Mouse (Mus musculus) small intestine, adult 2 months (tissue): Measurements from ENCODE around the gene Dock2.

Source experiments
- CTCF ChIP-seq: fragments of 200-500 bp; IDR thresholded peaks from 2 replicates; pipeline ENCODE4 v1.5.1; 2012; ENCODE audit warnings: low read depth, mild to moderate bottlenecking, control low read depth, inconsistent platforms, low read length, moderate library complexity, mixed read lengths; ENCODE audit not compliant: insufficient replicate concordance, insufficient read length; ENCODE audit errors: extremely low read depth
- POLR2A ChIP-seq: fragments of 200-500 bp; IDR thresholded peaks from 2 replicates; pipeline ENCODE4 v1.6.1; 2012; ENCODE audit warnings: low read depth, mild to moderate bottlenecking, control low read depth, inconsistent platforms, low read length, moderate library complexity

GRCm38 (mm10) chr11:34290708-34291107 lies 493.0 kb downstream of the Dock2 start:
- TF ChIP-seq POLR2A (no peak), CTCF (no peak)
